In the genomic region with DNA sequence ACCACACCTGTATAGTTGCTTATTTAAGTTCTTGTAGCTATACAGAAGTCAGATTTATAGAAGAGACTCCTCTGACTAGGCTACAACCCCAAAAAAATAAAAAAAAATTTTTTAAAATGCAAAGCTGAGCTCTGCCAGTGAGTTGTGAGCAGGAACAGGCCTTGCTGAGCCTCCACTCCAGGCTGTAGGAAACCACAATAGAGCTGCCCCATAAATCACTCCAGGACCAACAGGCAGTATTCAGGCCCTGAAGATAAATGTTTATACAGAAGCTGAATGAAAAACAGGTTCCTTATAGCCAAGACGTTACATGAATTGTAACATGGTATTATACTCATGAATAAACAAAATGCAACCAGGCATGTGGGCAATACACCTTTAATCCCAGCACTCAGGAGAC, we compare ENCODE assay signal across 12 mouse cellular contexts.
"Had no signal": no experiment of that assay in that cellular context is flagged by ENCODE, and none has a peak within 500 bp of the region (broad histone marks: within the 10 kb centered on the region; RNA-seq: fewer than 3 reads in every experiment).

No protein-coding gene starts in this region.

- H3K9ac ChIP-seq: intestine, embryonic 15.5 days; limb, embryonic 13.5 days; liver, embryonic 15.5 days had no signal

- H3K27me3 ChIP-seq: intestine, embryonic 15.5 days; limb, embryonic 13.5 days; liver, embryonic 15.5 days had no signal

- H3K9me3 ChIP-seq: intestine, embryonic 15.5 days; limb, embryonic 13.5 days; liver, embryonic 15.5 days; midbrain, embryonic 10.5 days had no signal

- ATAC-seq: intestine, embryonic 15.5 days; lung, postnatal 0 days had no signal

- DNase-seq: left cerebral cortex, postnatal 4 days; lung, adult 2 months; lung, postnatal 36 days; midbrain, embryonic 14.5 days; right cerebral cortex, postnatal 14 days; thymus, postnatal 36 days had no signal

- H3K27ac ChIP-seq: limb, embryonic 13.5 days; liver, embryonic 15.5 days; midbrain, embryonic 10.5 days had no signal

- H3K4me3 ChIP-seq: intestine, embryonic 15.5 days; limb, embryonic 13.5 days; liver, embryonic 15.5 days; midbrain, embryonic 10.5 days; myocyte had no signal

- H3K36me3 ChIP-seq: intestine, embryonic 15.5 days had no signal

- H3K4me2 ChIP-seq: intestine, embryonic 15.5 days; limb, embryonic 13.5 days had no signal
